Mouse (Mus musculus) midbrain, postnatal 0 days (tissue): ENCODE measurements around the gene Tbc1d30. TPM values are rescaled to one million over a fixed set of nuclear protein-coding genes. Genes with fewer than 3 reads are reported as not detected.

Source experiments
- ATAC-seq: fragments of 200-750 bp; cut with Nextera tagmentation; 2 replicates; pipeline ENCODE4 v1.8.0; 2017; ENCODE audit warnings: moderate number of reproducible peaks, mild to moderate bottlenecking, moderate TSS enrichment, moderate library complexity; ENCODE audit not compliant: low FRiP score
- DNase-seq: peaks from one replicate; pipeline ENCODE4 v3.0.0-alpha.2; 2015; ENCODE audit warnings: low spot score
- H3K27ac ChIP-seq: fragments of 300-500 bp; sonication (generic); 2 replicates; pipeline ENCODE4 v1.5.1; 2014; ENCODE audit warnings: low read depth, mild to moderate bottlenecking, low read length, mixed read lengths
- H3K27me3 ChIP-seq: fragments of 300-500 bp; sonication (generic); 2 replicates; pipeline ENCODE4 v1.6.1; 2014; ENCODE audit warnings: low read length, control low read depth, mixed read lengths; ENCODE audit not compliant: insufficient read depth
- H3K36me3 ChIP-seq: fragments of 300-500 bp; sonication (generic); 2 replicates; pipeline ENCODE4 v1.6.1; 2014; ENCODE audit warnings: low read length, control low read depth, mixed read lengths; ENCODE audit not compliant: insufficient read depth
- H3K4me1 ChIP-seq: fragments of 300-500 bp; sonication (generic); 2 replicates; pipeline ENCODE4 v1.6.1; 2014; ENCODE audit warnings: mild to moderate bottlenecking, control low read depth, antibody characterized with exemption, low read length, mixed read lengths; ENCODE audit not compliant: insufficient read depth
- H3K4me2 ChIP-seq: fragments of 300-500 bp; sonication (generic); 2 replicates; pipeline ENCODE4 v1.6.1; 2014; ENCODE audit warnings: low read depth, mild to moderate bottlenecking, low read length, mixed read lengths; ENCODE audit not compliant: poor library complexity, severe bottlenecking
- H3K4me3 ChIP-seq: fragments of 300-500 bp; sonication (generic); 2 replicates; pipeline ENCODE4 v1.5.1; 2014; ENCODE audit warnings: low read depth, mild to moderate bottlenecking, low read length, moderate library complexity
- H3K9ac ChIP-seq: fragments of 300-500 bp; sonication (generic); replicated peaks from 2 replicates; pipeline ENCODE4 v1.6.1; 2014; ENCODE audit warnings: mild to moderate bottlenecking, low read length, moderate library complexity, mixed read lengths; ENCODE audit not compliant: poor library complexity, severe bottlenecking
- H3K9me3 ChIP-seq: fragments of 300-500 bp; sonication (generic); 2 replicates; pipeline ENCODE4 v1.6.1; 2016; ENCODE audit warnings: low read length, control low read depth
- CTCF ChIP-seq: IDR thresholded peaks from 2 replicates; pipeline ENCODE4 v1.5.1; 2016; ENCODE audit warnings: antibody characterized with exemption, mild to moderate bottlenecking
- WGBS: fragments of 180-500 bp; shearing (Covaris S2); extraction: QIAGEN DNeasy Blood & Tissue Kit; methylation state at CpG from one replicate; pipeline ENCODE4 v1.1.7; 2014; 5-methylcytosine and 5-hydroxymethylcytosine counted together
- polyA plus RNA-seq: library from polyadenylated mRNA; unstranded; fragments of >200 nt; fragmentation: Nextera tagmentation; extraction: Ambion mirVana; gene quantifications from 2 replicates; pipeline ENCODE4 v1.2.1, GENCODE M21; 2015
- total RNA-seq: library from RNA; depleted of rRNA; stranded (reverse); fragments of >200 nt; gene quantifications from 2 replicates; pipeline ENCODE4 v1.2.3, GENCODE M21; 2014

Gene Tbc1d30
- total and polyA plus RNA-seq, 2 experiments from 2014 or later: 8.3 to 49.1 TPM

GRCm38 (mm10) chr10:121280943-121281342 is 70.1 kb downstream of the Tbc1d30 start:
- H3K36me3 ChIP-seq: peaks cover 23% of the 10 kb centered on the region; the same call in 1 of the 2 replicates
- ATAC-seq (no peak), DNase-seq (no peak)
- no peak overlapping the region for H3K4me3 ChIP-seq
- no peaks in the 10 kb centered on the region for H3K4me1 ChIP-seq
- H3K9ac ChIP-seq: no peak overlapping the region
- H3K9me3 ChIP-seq: no peaks in the 10 kb centered on the region
- no peak overlapping the region for H3K27ac ChIP-seq
- H3K27me3 ChIP-seq: no peaks in the 10 kb centered on the region
- no peak overlapping the region for H3K4me2 ChIP-seq
- 84% methylated on average over 11 of the region's 11 CpGs for WGBS
- no peak for TF ChIP-seq CTCF

- no peak overlapping the region for H3K4me2 ChIP-seq
- WGBS: 85% methylated on average over 2 of the region's 2 CpGs
- H3K27me3 ChIP-seq: no peaks in the 10 kb centered on the region
- ATAC-seq (no peak), DNase-seq (peak; percentile 36)
- no peak for TF ChIP-seq CTCF
- H3K9ac ChIP-seq: no peak overlapping the region
- no peaks in the 10 kb centered on the region for H3K9me3 ChIP-seq
- no peak overlapping the region for H3K27ac ChIP-seq
- peaks cover 28% of the 10 kb centered on the region for H3K36me3 ChIP-seq
- H3K4me1 ChIP-seq: no peaks in the 10 kb centered on the region
- no peak overlapping the region for H3K4me3 ChIP-seq
Measured at GRCm38 (mm10) chr10:121277022-121277471, 74.0 kb downstream of the Tbc1d30 start.

DNA sequence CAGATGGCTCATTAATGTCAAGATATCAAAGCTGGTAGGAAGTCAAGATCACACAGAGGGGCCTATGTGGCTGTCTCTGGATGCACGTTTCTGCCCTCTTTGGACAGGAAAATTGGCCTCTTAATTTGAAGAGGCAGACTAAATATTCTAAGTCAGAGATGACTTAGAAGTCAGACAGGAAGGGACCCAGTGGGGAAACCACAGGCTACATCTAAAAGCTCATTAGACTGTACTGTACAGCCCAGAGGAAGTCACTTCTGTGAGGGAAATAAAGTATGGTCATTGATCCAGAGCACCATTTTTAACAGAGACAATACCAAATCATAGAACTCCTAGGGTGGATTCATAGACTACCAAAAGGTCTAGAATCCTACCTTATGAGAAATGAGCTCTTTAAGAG is 76.1 kb downstream of the Tbc1d30 start:
- H3K4me3 ChIP-seq: no peak overlapping the region
- no peaks in the 10 kb centered on the region for H3K27me3 ChIP-seq
- WGBS: 88% methylated on average over 1 of the region's 1 CpGs
- ATAC-seq (no peak), DNase-seq (no peak)
- no peak overlapping the region for H3K27ac ChIP-seq
- H3K9ac ChIP-seq: no peak overlapping the region
- H3K9me3 ChIP-seq: no peaks in the 10 kb centered on the region
- no peak for TF ChIP-seq CTCF
- H3K36me3 ChIP-seq: peaks cover 35% of the 10 kb centered on the region
- no peak overlapping the region for H3K4me2 ChIP-seq
- no peaks in the 10 kb centered on the region for H3K4me1 ChIP-seq

GRCm38 (mm10) chr10:121271002-121271401 is 80.1 kb downstream of the Tbc1d30 start:
- Histone ChIP-seq H3K27me3 (no peaks in the 10 kb centered on the region), H3K9ac (no peak overlapping the region), H3K4me2 (no peak overlapping the region), H3K27ac (no peak overlapping the region), H3K4me1 (no peaks in the 10 kb centered on the region), H3K9me3 (no peaks in the 10 kb centered on the region), H3K4me3 (no peak overlapping the region), H3K36me3 (peaks cover 43% of the 10 kb centered on the region)
- DNase-seq (no peak), ATAC-seq (no peak)
- no peak for TF ChIP-seq CTCF
- WGBS: 93% methylated on average over 8 of the region's 8 CpGs

GRCm38 (mm10) chr10:121268771-121269170 is 82.3 kb downstream of the Tbc1d30 start:
- Histone ChIP-seq H3K4me3 (no peak overlapping the region), H3K9me3 (no peaks in the 10 kb centered on the region), H3K27me3 (no peaks in the 10 kb centered on the region), H3K9ac (no peak overlapping the region), H3K36me3 (peaks cover 26% of the 10 kb centered on the region), H3K27ac (no peak overlapping the region), H3K4me2 (no peak overlapping the region), H3K4me1 (no peaks in the 10 kb centered on the region)
- no peak for ATAC-seq
- no peak for DNase-seq
- WGBS: 96% methylated on average over 8 of the region's 8 CpGs
- no peak for TF ChIP-seq CTCF

- no peak for ATAC-seq
- no peak overlapping the region for H3K9ac ChIP-seq
- H3K4me3 ChIP-seq: no peak overlapping the region
- no peak overlapping the region for H3K27ac ChIP-seq
- peaks cover 10% of the 10 kb centered on the region for H3K36me3 ChIP-seq
- no peaks in the 10 kb centered on the region for H3K27me3 ChIP-seq
- H3K9me3 ChIP-seq: no peaks in the 10 kb centered on the region
- DNase-seq: no peak
- H3K4me2 ChIP-seq: no peak overlapping the region
- no peak for TF ChIP-seq CTCF
- H3K4me1 ChIP-seq: no peaks in the 10 kb centered on the region
- WGBS: 76% methylated on average over 7 of the region's 7 CpGs
Measured at GRCm38 (mm10) chr10:121264204-121264575, 86.9 kb downstream of the Tbc1d30 start.
